Mouse (Mus musculus) adrenal gland, postnatal 0 days (tissue): Measurements from ENCODE around the gene Gch1. TPM values are rescaled to one million over a fixed set of nuclear protein-coding genes. Genes with fewer than 3 reads are reported as not detected.

Experiments used
- polyA plus RNA-seq: library from polyadenylated mRNA; unstranded; fragments of >200 nt; fragmentation: Nextera tagmentation; extraction: Ambion mirVana; gene quantifications from 2 replicates; pipeline ENCODE4 v1.2.1, GENCODE M21; 2015

Gene Gch1
- 61.2 and 62.9 TPM in 2 replicates for polyA plus RNA-seq

GRCm38 (mm10) chr14:47188848-47189634 lies at the start of gene Gch1:
TSS of gene Gch1 (minus strand) at chr14:47189413.

Other genes starting within 250 kb of the Gch1 start
- 6.5 and 9.0 TPM in 2 replicates for gene Wdhd1, start 87.4 kb upstream of the Gch1 start, polyA plus RNA-seq
- gene Socs4, start 87.5 kb upstream of the Gch1 start, polyA plus RNA-seq: 3.5 and 3.7 TPM in 2 replicates
- gene Mapk1ip1l, start 108.9 kb upstream of the Gch1 start, polyA plus RNA-seq: 17.3 and 21.9 TPM in 2 replicates
- 46.9 and 48.3 TPM in 2 replicates for gene Lgals3, start 178.3 kb upstream of the Gch1 start, polyA plus RNA-seq
- 10.0 and 12.0 TPM in 2 replicates for gene Dlgap5, start 229.0 kb upstream of the Gch1 start, polyA plus RNA-seq